ENCODE assay signal across 8 mouse cellular contexts in genomic region chr10:76873948-76874347, GRCm38 (mm10).
A peak's percentile ranks its signal among the peaks of the same experiment; 100 is the strongest.
DNase-seq lines count a peak whose midpoint lies in the region; ATAC-seq lines count a peak whose summit lies in the region.
"Had no signal": no experiment of that assay in that cellular context is flagged by ENCODE, and none has a peak within 500 bp of the region (broad histone marks: within the 10 kb centered on the region; RNA-seq: fewer than 3 reads in every experiment).

No protein-coding gene starts in this region.

- no peaks in the 10 kb centered on the region for H3K9me3 ChIP-seq in kidney, embryonic 14.5 days (ENCODE audit: control insufficient read depth, low read length)
- no peaks in the 10 kb centered on the region for H3K9me3 ChIP-seq in neural tube, embryonic 13.5 days
- H3K9me3 ChIP-seq in heart, embryonic 12.5 days (replicated peaks): no peaks in the 10 kb centered on the region

- WGBS in kidney, embryonic 14.5 days: 56% methylated on average over 10 of the region's 10 CpGs
- 64% methylated on average over 10 of the region's 10 CpGs for WGBS in neural tube, embryonic 13.5 days
- 54% methylated on average over 10 of the region's 10 CpGs for WGBS in heart, embryonic 12.5 days

- H3K4me1 ChIP-seq in kidney, embryonic 14.5 days (ENCODE audit: control insufficient read depth, insufficient read depth, low read length): no peaks in the 10 kb centered on the region; the same call in 1 of the 2 replicates
- H3K4me1 ChIP-seq in neural tube, embryonic 13.5 days (replicated peaks): peaks cover 21% of the 10 kb centered on the region
- H3K4me1 ChIP-seq in heart, embryonic 12.5 days (replicated peaks): peaks cover 13% of the 10 kb centered on the region; the same call in 1 of the 2 replicates

- DNase-seq in kidney, postnatal 10 days: peak; percentile 27
- DNase-seq in adrenal gland, postnatal 36 days: peak; percentile 19 to 30
- peak; percentile 69 to 73 for DNase-seq in cerebellum, postnatal 10 days
- DNase-seq in thymus, adult 18-20 months: no peak

- no peaks in the 10 kb centered on the region for H3K36me3 ChIP-seq in kidney, embryonic 14.5 days (ENCODE audit: control insufficient read depth, insufficient read depth, low read length)
- no peaks in the 10 kb centered on the region for H3K36me3 ChIP-seq in neural tube, embryonic 13.5 days
- H3K36me3 ChIP-seq in heart, embryonic 12.5 days: no peaks in the 10 kb centered on the region

- H3K27me3 ChIP-seq in kidney, embryonic 14.5 days (ENCODE audit: control insufficient read depth, insufficient read depth, low read length): no peaks in the 10 kb centered on the region
- no peaks in the 10 kb centered on the region for H3K27me3 ChIP-seq in neural tube, embryonic 13.5 days
- H3K27me3 ChIP-seq in heart, embryonic 12.5 days (replicated peaks): no peaks in the 10 kb centered on the region

- no peak overlapping the region for H3K9ac ChIP-seq in kidney, embryonic 14.5 days (ENCODE audit: low read depth, low read length)
- H3K9ac ChIP-seq in neural tube, embryonic 13.5 days: no peak overlapping the region
- no peak overlapping the region for H3K9ac ChIP-seq in heart, embryonic 12.5 days

- no peak overlapping the region for H3K4me2 ChIP-seq in kidney, embryonic 14.5 days (replicated peaks; ENCODE audit: low read depth, low read length)
- no peak overlapping the region for H3K4me2 ChIP-seq in neural tube, embryonic 13.5 days
- H3K4me2 ChIP-seq in heart, embryonic 12.5 days: no peak overlapping the region
- H3K4me2 ChIP-seq: liver, embryonic 11.5 days had no signal

- ATAC-seq in kidney, embryonic 14.5 days (ENCODE audit: low FRiP score, low TSS enrichment): no peak
- no peak for ATAC-seq in neural tube, embryonic 13.5 days (ENCODE audit: low read depth)
- ATAC-seq in heart, embryonic 12.5 days (ENCODE audit: insufficient number of reproducible peaks, low FRiP score): no peak

- no peak overlapping the region for H3K27ac ChIP-seq in kidney, embryonic 14.5 days (ENCODE audit: low read depth, low read length)
- peak overlapping the region; percentile 62 for H3K27ac ChIP-seq in neural tube, embryonic 13.5 days (replicated peaks)
- no peak overlapping the region for H3K27ac ChIP-seq in heart, embryonic 12.5 days (ENCODE audit: poor library complexity, severe bottlenecking)

- no peak overlapping the region for H3K4me3 ChIP-seq in kidney, embryonic 14.5 days (ENCODE audit: low read length)
- no peak overlapping the region for H3K4me3 ChIP-seq in neural tube, embryonic 13.5 days
- H3K4me3 ChIP-seq in heart, embryonic 12.5 days: no peak overlapping the region

Comparison
In these comparisons a context has a peak if more than half of its experiments do, and no peak if none do; other contexts are left out.
1. DNase-seq: peak in kidney, postnatal 10 days (single experiment), adrenal gland, postnatal 36 days (2 of 2) and cerebellum, postnatal 10 days (2 of 2); none in thymus, adult 18-20 months (0 of 2).